Mouse (Mus musculus): ENCODE data around the gene Klhdc2.

Gene Klhdc2

DNA sequence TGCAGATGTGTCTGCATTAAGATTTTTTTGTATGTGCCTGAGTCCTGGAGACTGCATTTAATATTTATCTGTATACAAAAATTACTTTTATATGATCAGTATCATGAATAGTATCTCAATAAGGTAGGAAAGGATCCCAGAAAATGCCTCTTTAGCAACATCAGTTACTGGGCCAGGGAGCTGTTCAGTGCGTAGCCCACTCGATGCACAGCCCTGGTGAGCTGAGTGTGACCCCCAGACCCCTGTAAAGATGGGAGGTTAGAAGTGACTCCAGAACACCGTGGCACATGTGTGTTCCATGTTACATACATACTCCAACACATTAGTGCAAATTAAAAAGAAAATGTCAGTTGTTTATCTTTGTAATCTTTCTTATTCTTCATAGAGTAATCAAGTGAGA, 3.4 kb downstream of the Klhdc2 start:
- DNase-seq (ENCODE audit: inconsistent age in 2 of 2, low spot score in 1 of 2): no peak

DNA sequence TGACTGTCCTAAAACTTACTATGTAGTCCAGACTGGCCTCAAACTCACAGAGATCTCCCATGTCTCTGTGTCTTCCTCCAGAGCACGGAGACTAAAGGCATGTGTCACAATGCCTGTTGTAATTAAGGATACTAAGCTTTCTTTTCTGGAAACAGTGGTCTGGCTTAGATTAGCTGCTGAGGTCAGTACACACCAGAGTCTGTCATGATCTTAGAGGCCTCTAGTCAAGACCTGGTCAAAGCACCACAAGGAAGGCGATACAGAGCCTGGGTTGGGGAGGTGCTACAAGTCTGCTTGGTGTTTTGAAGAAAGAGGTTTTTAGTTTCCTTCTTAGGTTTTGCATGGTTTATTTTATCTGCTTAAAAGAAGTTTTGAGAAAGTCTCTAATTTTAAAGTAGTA, 3.9 kb downstream of the Klhdc2 start:
- no peak for DNase-seq (ENCODE audit: inconsistent age in 2 of 2, low spot score in 1 of 2)

DNA sequence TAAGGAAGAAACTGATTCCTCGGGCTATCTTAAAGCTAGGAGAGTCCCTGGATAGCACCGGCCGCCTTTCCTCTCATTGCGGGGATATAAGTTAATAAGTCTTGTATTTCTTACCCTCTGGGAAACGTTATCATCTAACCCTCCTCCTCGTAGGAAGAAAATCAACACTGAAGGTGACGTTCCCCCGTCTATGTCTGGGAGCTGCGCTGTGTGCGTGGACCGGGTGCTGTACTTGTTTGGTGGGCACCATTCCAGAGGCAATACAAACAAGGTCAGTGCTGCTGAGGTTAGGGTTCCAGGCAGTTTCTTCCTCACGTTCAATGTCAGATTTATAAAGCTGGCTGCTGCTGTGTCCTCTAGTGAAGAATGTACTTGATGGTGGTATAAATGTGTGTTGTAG, 5.7 kb downstream of the Klhdc2 start:
- peak; percentile 21 to 71 for DNase-seq (ENCODE audit: inconsistent age in 2 of 2, low spot score in 1 of 2)

- DNase-seq (ENCODE audit: inconsistent age in 2 of 2, low spot score in 1 of 2): peak; percentile 18 to 51
Observed at GRCm38 (mm10) chr12:69304051-69304450, 7.6 kb downstream of the Klhdc2 start.

DNA sequence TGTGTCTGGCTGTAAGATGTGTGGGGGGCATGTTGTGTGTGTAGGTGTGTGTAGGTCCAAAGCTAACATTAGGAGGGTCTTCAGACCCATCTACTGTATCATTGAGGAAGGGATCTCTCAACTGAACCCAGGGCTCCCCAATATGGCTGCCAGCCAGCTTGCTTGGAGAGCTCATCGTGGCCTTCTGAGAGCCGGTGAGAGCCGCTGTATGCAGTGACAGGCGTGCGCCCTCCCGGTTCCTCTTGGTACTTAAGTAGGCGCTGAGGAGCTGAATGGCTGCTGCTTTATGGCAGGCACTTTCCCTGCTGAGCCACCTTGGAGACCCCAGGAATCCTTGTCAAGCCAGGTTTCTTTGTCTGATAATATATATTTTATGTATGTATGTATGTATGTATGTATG, 9.9 kb downstream of the Klhdc2 start:
- DNase-seq (ENCODE audit: inconsistent age in 2 of 2, low spot score in 1 of 2): no peak

GRCm38 (mm10) chr12:69309659-69310058, 13.2 kb downstream of the Klhdc2 start:
- no peak for DNase-seq (ENCODE audit: inconsistent age in 2 of 2, low spot score in 1 of 2)

DNA sequence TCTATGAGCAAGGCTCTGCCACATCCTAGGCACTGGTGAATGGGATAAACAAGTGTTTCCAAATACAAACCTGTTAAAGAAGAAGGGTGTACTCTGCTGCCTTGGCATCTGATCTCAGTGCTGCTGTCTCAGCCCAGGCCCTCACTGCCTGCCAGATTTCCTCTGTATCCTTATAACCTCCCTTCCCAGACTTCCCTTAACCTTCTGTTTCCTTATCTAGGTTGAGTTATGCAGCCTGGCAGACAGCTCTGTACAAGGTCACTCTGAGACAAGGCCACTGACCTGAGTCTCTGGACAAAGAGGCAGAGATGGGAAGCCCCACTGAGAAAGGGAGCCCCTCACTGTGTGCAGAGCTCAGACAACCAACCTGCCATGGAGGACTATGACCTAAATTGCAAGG, 21.9 kb downstream of the Klhdc2 start:
- peak; percentile 34 to 62 for DNase-seq (ENCODE audit: inconsistent age in 2 of 2, low spot score in 1 of 2)

- DNase-seq (ENCODE audit: inconsistent age in 2 of 2, low spot score in 1 of 2): no peak
Observed at GRCm38 (mm10) chr12:69331187-69331586, 34.7 kb downstream of the Klhdc2 start.

GRCm38 (mm10) chr12:69332147-69332546, 35.7 kb downstream of the Klhdc2 start:
- no peak for DNase-seq (ENCODE audit: inconsistent age in 2 of 2, low spot score in 1 of 2)

GRCm38 (mm10) chr12:69333547-69333946, 37.1 kb downstream of the Klhdc2 start:
- peak in 1 of 2 experiments; percentile 65 for DNase-seq (ENCODE audit: inconsistent age in 2 of 2, low spot score in 1 of 2)

DNA sequence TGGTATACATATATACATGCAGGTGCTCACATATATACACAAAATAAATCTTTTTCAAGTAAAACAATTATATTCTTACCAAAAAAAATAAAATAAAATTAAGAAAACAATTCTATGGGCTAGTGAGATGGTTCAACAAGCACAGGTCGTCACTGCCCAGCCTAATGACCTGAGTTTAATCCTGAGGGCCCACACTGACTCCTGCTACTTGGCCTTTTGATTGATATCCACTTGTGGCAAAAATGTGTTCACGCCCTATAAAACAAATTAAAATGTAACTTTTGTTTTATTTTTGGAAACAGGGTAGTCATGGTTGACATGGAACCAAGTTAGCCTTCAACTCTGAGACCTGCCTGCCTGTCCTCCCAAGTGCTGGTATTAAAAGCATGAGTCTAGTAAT, 53.4 kb downstream of the Klhdc2 start:
- DNase-seq (ENCODE audit: inconsistent age in 2 of 2, low spot score in 1 of 2): no peak

DNA sequence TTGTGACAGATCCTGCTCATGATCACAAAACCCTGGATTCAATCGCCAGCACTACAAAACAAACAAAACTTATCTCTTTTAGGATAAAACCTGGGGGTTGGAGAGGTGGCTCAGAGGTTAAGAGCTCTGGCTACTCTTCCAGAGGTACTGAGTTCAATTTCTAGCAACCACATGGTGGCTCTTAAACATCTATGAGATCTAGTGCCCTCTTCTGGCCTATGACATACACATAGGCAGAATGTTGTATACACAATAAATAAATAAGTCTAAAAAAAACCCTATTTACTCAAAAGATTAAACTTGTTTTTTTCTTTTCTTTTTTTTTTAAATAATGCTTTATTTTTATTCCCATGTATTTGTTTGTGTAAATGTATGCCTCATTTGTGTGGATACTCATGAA, 55.2 kb downstream of the Klhdc2 start:
- DNase-seq (ENCODE audit: inconsistent age in 2 of 2, low spot score in 1 of 2): no peak

DNA sequence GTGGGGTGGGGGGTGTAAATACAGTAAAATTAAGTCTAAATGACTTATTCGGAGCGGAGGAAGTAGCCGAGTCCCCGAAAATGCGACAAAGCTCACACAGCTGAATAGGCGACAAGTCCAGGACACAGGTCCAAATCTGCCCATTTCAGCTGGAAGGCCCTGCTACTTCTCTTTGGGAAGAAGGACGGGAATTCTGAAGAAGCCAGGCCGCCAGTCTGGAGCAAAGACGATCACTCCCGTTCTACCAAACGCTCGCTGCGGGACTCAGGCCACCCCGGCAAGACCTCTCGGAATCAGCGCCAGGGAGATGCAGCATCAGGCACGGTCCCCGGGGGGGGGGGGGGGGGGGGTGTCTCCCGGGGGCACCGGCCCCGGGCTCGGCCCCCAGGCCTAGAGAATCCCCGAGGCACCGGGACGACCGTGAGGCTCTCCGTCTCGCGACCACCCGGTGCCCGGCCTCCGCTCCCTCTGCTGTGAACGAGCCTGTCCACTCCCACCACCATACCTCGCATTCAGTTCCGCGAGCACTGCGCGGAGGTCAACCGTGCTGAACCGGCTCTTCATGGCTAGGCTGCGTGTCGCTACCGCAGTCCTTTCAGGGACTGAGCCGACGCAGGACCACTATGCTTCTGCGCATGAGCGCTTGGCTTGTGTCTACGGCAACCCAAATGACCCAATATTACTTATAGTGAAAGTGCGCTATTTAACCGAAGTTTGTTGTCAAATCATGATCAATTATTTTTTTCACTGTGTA, 60.2 kb downstream of the Klhdc2 start, which contains the start of gene Nemf:
Nemf (minus strand) TSS at position 620 of the 754 bp plus-strand sequence.
- peak; percentile 90 to 97 for DNase-seq (ENCODE audit: inconsistent age in 2 of 2, low spot score in 1 of 2)

DNA sequence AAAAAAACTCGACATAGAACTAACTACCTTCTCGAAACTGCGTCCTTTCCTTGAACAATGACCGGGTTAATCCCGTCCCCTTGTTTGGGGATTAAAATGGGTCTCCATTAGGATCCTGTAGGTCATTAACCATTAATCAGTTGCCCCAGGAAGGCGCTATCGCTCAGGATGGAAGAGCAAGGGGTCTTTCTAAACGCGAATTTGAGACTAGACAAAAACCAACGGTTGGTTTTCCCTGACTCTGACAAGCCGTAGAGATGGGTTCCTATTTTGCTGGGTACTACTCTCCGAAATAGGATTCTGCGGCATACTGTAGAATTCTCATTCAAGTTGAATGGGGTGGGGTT, 60.8 kb downstream of the Klhdc2 start:
- no peak for DNase-seq (ENCODE audit: inconsistent age in 2 of 2, low spot score in 1 of 2)
